Mouse (Mus musculus): ENCODE measurements around the gene Rab3il1. TPM values are rescaled to one million over a fixed set of nuclear protein-coding genes. Genes with fewer than 3 reads are reported as not detected.

Gene Rab3il1
- polyA plus RNA-seq (2012; rRNA removed) = 15.5 and 16.5 TPM in 2 replicates

DNA sequence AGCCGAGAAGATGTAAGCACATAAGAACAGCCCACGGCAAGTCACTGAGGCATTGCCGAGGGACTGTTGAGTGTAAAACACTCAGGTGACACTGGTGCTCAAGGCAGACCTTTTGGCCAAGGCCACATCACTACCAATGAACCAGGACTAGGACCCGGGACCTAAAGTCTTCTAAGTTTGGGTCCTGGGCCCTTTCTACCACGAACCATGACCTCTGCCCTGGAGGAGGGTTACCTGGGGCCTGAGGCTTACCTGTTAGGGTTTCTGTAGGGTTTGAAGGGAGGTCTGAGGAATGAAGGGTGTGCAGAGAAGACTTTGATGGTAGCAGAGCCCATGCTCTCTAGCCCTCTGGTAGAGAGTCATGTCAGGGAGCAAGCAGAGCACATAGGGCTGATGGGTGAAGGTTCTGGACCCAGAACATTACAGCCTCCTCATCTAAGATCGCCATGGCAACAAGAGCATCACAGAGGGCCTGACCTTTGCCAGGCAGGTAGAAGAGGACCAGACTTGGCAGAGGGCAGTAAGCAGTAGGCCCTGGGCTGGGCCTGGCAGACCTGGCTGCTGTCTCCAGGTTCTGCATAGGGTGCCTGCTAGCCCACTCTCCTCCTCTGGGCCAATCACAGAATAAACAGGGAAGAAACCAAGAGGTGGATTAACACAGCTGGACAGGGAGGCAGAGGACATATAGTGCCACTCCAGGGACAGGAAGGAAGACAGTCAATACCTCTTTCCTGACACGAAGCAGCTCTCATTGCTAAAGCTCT is at the start of gene Rab3il1, which contains the start of gene Best1:
Gene Rab3il1 (plus strand): TSS at position 464 of the 764 bp plus-strand sequence.
Gene Best1 (minus strand): TSS at position 428 of the 764 bp plus-strand sequence.

DNA sequence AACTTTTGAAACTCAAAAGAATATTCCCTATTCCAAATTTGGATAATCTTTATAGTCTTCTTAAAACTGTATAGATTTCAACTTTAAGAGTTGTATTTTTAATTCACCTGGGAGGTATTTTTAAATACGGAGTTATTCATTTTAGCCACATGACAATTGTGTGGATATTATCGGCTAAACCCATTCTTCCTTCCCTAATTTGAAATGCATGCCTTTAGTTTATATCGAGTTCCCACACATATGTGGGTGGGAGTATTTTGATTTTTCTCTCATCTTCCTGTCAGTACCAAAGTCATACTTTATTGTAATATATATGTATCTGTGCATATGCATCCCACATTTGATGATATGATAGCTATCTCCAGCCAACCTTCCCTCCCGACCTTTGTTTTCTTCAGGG is 21.2 kb upstream of the Rab3il1 start, which contains the start of gene Fth1:
Gene Fth1 (plus strand): TSS at position 341 of the 400 bp plus-strand sequence.

DNA sequence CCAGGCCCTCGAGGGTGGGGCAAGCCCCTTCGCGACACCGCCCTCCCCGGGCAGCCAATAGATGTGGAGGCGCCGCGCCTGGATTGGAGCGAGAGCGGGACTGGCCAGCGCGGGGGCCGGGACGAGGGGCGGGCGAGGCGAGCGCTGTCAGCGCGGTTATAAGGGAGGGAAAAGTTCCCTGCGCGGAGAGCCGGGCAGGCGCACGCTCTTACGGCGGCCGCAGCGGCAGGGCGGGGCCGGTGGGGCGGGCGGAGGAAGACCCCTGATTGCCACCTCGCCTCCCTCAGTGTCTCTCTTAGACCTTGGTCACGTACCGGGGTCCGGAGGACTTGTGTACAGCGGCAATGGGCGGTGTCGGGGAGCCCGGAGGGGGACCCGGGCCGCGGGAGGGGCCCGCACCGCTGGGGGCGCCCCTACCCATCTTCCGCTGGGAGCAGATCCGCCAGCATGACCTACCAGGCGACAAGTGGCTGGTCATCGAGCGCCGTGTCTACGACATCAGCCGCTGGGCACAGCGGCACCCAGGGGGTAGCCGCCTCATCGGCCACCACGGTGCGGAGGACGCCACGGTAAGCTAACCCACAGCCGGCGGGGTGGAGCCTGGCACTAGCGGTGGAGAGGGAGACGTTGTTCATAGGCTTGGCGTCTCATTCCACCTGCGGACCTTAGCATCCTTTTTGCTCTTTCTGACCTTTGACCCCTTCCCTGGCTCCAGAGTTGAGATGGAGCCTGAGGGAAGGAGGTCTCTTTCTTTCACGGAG is 40.1 kb downstream of the Rab3il1 start, which contains the start of gene Fads3:
Gene Fads3 (plus strand): TSS at position 182 of the 761 bp plus-strand sequence.

Other genes with a start within 250 kb of the Rab3il1 start
- gene Scgb2a2, start 154.1 kb upstream of the Rab3il1 start, polyA plus RNA-seq (2012; rRNA removed) = not detected in 2 replicates
- gene Incenp, start 102.1 kb upstream of the Rab3il1 start, polyA plus RNA-seq (2012; rRNA removed) = 14.1 and 15.8 TPM in 2 replicates
- 993 and 1,137 TPM in 2 replicates for gene Fth1, start 21.1 kb upstream of the Rab3il1 start, polyA plus RNA-seq (2012; rRNA removed)
- 1.7 and 1.9 TPM in 2 replicates for gene Best1, start within 50 bp of the Rab3il1 start, polyA plus RNA-seq (2012; rRNA removed)
- gene Fads3, start 39.9 kb downstream of the Rab3il1 start, polyA plus RNA-seq (2012; rRNA removed) = 79.2 and 84.4 TPM in 2 replicates
- gene Fads2, start 100.1 kb downstream of the Rab3il1 start, polyA plus RNA-seq (2012; rRNA removed) = 229 and 237 TPM in 2 replicates
- gene Fads1, start 181.2 kb downstream of the Rab3il1 start, polyA plus RNA-seq (2012; rRNA removed) = 125 and 128 TPM in 2 replicates
- 120 and 122 TPM in 2 replicates for gene Tmem258, start 202.3 kb downstream of the Rab3il1 start, polyA plus RNA-seq (2012; rRNA removed)
- gene Fen1, start 202.5 kb downstream of the Rab3il1 start, polyA plus RNA-seq (2012; rRNA removed) = 16.7 and 17.6 TPM in 2 replicates
- gene Myrf, start 239.1 kb downstream of the Rab3il1 start, polyA plus RNA-seq (2012; rRNA removed) = 0.92 and 1.1 TPM in 2 replicates

Data from central nervous system, embryonic 18 days (tissue).